Mouse (Mus musculus): ENCODE measurements around the gene Lemd1.
A peak's percentile ranks its signal among the peaks of the same experiment; 100 is the strongest.
"Not testable (repeated sequence)": the region's sequence is repeated elsewhere in the genome, so short reads cannot be mapped to it uniquely, and the experiment has no call there.

Gene Lemd1

GRCm38 (mm10) chr1:132263618-132264017 lies 72.4 kb downstream of the Lemd1 start:
- no peak for DNase-seq

GRCm38 (mm10) chr1:132264577-132264976 lies 73.3 kb downstream of the Lemd1 start:
- DNase-seq, result no peak

GRCm38 (mm10) chr1:132265211-132265859 lies 74.1 kb downstream of the Lemd1 start:
- DNase-seq, result peak; percentile 75

GRCm38 (mm10) chr1:132265936-132266335 lies 74.7 kb downstream of the Lemd1 start:
- DNase-seq, result no peak

GRCm38 (mm10) chr1:132266791-132267557 lies 75.7 kb downstream of the Lemd1 start:
- peak; percentile 89 for DNase-seq

GRCm38 (mm10) chr1:132267959-132268358 lies 76.7 kb downstream of the Lemd1 start:
- no peak for DNase-seq

GRCm38 (mm10) chr1:132268418-132269060 lies 77.3 kb downstream of the Lemd1 start:
- no peak for DNase-seq

- DNase-seq, result no peak
Observed at GRCm38 (mm10) chr1:132271237-132271636, 80.0 kb downstream of the Lemd1 start.

- DNase-seq, result no peak
Observed at GRCm38 (mm10) chr1:132276694-132277093, 85.5 kb downstream of the Lemd1 start.

- no peak for DNase-seq
Observed at GRCm38 (mm10) chr1:132277124-132277523, 85.9 kb downstream of the Lemd1 start.

- not testable (repeated sequence) for DNase-seq
Observed at GRCm38 (mm10) chr1:132280636-132281035, 89.4 kb downstream of the Lemd1 start.

GRCm38 (mm10) chr1:132281523-132282176 lies 90.4 kb downstream of the Lemd1 start:
- DNase-seq, result no peak

- DNase-seq, result no peak
Observed at GRCm38 (mm10) chr1:132282177-132282536, 90.9 kb downstream of the Lemd1 start.

- DNase-seq, result no peak
Observed at GRCm38 (mm10) chr1:132283018-132283417, 91.8 kb downstream of the Lemd1 start.

- peak; percentile 44 for DNase-seq
Observed at GRCm38 (mm10) chr1:132286735-132287134, 95.5 kb downstream of the Lemd1 start.

GRCm38 (mm10) chr1:132287445-132287844 lies 96.2 kb downstream of the Lemd1 start:
- DNase-seq, result no peak

- DNase-seq, result no peak
Observed at GRCm38 (mm10) chr1:132287991-132288451, 96.8 kb downstream of the Lemd1 start.

GRCm38 (mm10) chr1:132289965-132290364 lies 98.7 kb downstream of the Lemd1 start:
- no peak for DNase-seq

GRCm38 (mm10) chr1:132290921-132291675 lies 99.9 kb downstream of the Lemd1 start:
- no peak for DNase-seq

GRCm38 (mm10) chr1:132291706-132292105 lies 100.5 kb downstream of the Lemd1 start:
- no peak for DNase-seq

GRCm38 (mm10) chr1:132292318-132293129 lies 101.3 kb downstream of the Lemd1 start:
- peak; percentile 70 for DNase-seq

- peak; percentile 43 for DNase-seq
Observed at GRCm38 (mm10) chr1:132295506-132295905, 104.3 kb downstream of the Lemd1 start.

All from lung, postnatal 36 days (tissue).